Mouse (Mus musculus): ENCODE measurements around the gene Tuba3a. TPM values are rescaled to one million over a fixed set of nuclear protein-coding genes. Genes with fewer than 3 reads are reported as not detected.
"Not testable (repeated sequence)": the region's sequence is repeated elsewhere in the genome, so short reads cannot be mapped to it uniquely, and the experiment has no call there.

The Tuba3a gene
- total RNA-seq, 1 experiment: 84.8 TPM

- peaks cover 0 to 4% of the 10 kb centered on the region in 2 experiments; a peak in 1 of 4 replicates for H3K4me1 ChIP-seq (ENCODE audit: control insufficient read depth in 2 of 2, insufficient read depth in 2 of 2, low read length in 2 of 2, poor library complexity in 1 of 2)
Observed at GRCm38 (mm10) chr6:125272228-125272785, 13.5 kb downstream of the Tuba3a start.

GRCm38 (mm10) chr6:125271455-125272227 lies 14.2 kb downstream of the Tuba3a start:
- peak; percentile 95 for DNase-seq (ENCODE audit: low read depth, low spot score)
- H3K9me3 ChIP-seq (ENCODE audit: control insufficient read depth, insufficient read depth, low read depth, low read length): no peaks in the 10 kb centered on the region
- H3K36me3 ChIP-seq (ENCODE audit: control insufficient read depth, insufficient read depth, low read length, poor library complexity, severe bottlenecking): no peaks in the 10 kb centered on the region
- H3K4me1 ChIP-seq (ENCODE audit: control insufficient read depth in 2 of 2, insufficient read depth in 2 of 2, low read length in 2 of 2, poor library complexity in 1 of 2): peaks cover 0 to 4% of the 10 kb centered on the region in 2 experiments; a peak in 1 of 4 replicates
- in situ Hi-C loops (cut with MboI; ENCODE audit: low sequenced_read_pairs in 2 of 2, unreplicated experiment in 2 of 2): no loop called here
- H3K4me3 ChIP-seq (ENCODE audit: insufficient read depth in 1 of 2, low read depth in 1 of 2, low read length in 2 of 2, poor library complexity in 1 of 2, severe bottlenecking in 1 of 2): no peak overlapping the region
- peak overlapping the region; percentile 56; the same call in 1 of the 2 replicates for H3K9ac ChIP-seq (ENCODE audit: insufficient read depth, low read depth, low read length, poor library complexity, severe bottlenecking)
- TF ChIP-seq MAFK (IDR thresholded peaks at IDR 0.05; ENCODE audit: insufficient read depth, low read depth, low read length): no peak
- TF ChIP-seq ZC3H11A (IDR thresholded peaks at IDR 0.05; ENCODE audit: borderline replicate concordance, low read depth, low read length): peak; percentile 89
- no peak overlapping the region for H3K27ac ChIP-seq (ENCODE audit: insufficient read depth, low read depth, low read length, poor library complexity, severe bottlenecking)

More at GRCm38 (mm10) chr6:125272228-125272785, 13.5 kb downstream of the Tuba3a start:
- Histone ChIP-seq H3K36me3 (ENCODE audit: control insufficient read depth, insufficient read depth, low read length, poor library complexity, severe bottlenecking) (no peaks in the 10 kb centered on the region), H3K4me3 (ENCODE audit: insufficient read depth in 1 of 2, low read depth in 1 of 2, low read length in 2 of 2, poor library complexity in 1 of 2, severe bottlenecking in 1 of 2) (no peak overlapping the region), H3K27ac (ENCODE audit: insufficient read depth, low read depth, low read length, poor library complexity, severe bottlenecking) (no peak overlapping the region), H3K9me3 (ENCODE audit: control insufficient read depth, insufficient read depth, low read depth, low read length) (no peaks in the 10 kb centered on the region), H3K9ac (ENCODE audit: insufficient read depth, low read depth, low read length, poor library complexity, severe bottlenecking) (no peak overlapping the region)
- no peak for TF ChIP-seq CHD2 (IDR thresholded peaks at IDR 0.05; ENCODE audit: low read depth, low read length)
- TF ChIP-seq ZNF384 (IDR thresholded peaks at IDR 0.05; ENCODE audit: low read depth, low read length): no peak
- no peak for TF ChIP-seq ZC3H11A (IDR thresholded peaks at IDR 0.05; ENCODE audit: borderline replicate concordance, low read depth, low read length)
- TF ChIP-seq HCFC1 (IDR thresholded peaks at IDR 0.05; ENCODE audit: borderline replicate concordance, insufficient read depth, low read length): no peak
- TF ChIP-seq MAFK (IDR thresholded peaks at IDR 0.05; ENCODE audit: insufficient read depth, low read depth, low read length): no peak
- no peak for DNase-seq (ENCODE audit: low read depth, low spot score)
- in situ Hi-C loops (cut with MboI; ENCODE audit: low sequenced_read_pairs in 2 of 2, unreplicated experiment in 2 of 2): no loop called here

- in situ Hi-C loops (cut with MboI; ENCODE audit: low sequenced_read_pairs in 2 of 2, unreplicated experiment in 2 of 2): no loop called here
- H3K9ac ChIP-seq (ENCODE audit: insufficient read depth, low read depth, low read length, poor library complexity, severe bottlenecking): no peak overlapping the region
- H3K27ac ChIP-seq (ENCODE audit: insufficient read depth, low read depth, low read length, poor library complexity, severe bottlenecking): no peak overlapping the region
- no peaks in the 10 kb centered on the region for H3K36me3 ChIP-seq (ENCODE audit: control insufficient read depth, insufficient read depth, low read length, poor library complexity, severe bottlenecking)
- H3K4me3 ChIP-seq (ENCODE audit: insufficient read depth in 1 of 2, low read depth in 1 of 2, low read length in 2 of 2, poor library complexity in 1 of 2, severe bottlenecking in 1 of 2): no peak overlapping the region
- no peak for DNase-seq (ENCODE audit: low read depth, low spot score)
- TF ChIP-seq CHD2 (IDR thresholded peaks at IDR 0.05; ENCODE audit: low read depth, low read length): no peak
- TF ChIP-seq MAFK (IDR thresholded peaks at IDR 0.05; ENCODE audit: insufficient read depth, low read depth, low read length): no peak
- no peak for TF ChIP-seq ZC3H11A (IDR thresholded peaks at IDR 0.05; ENCODE audit: borderline replicate concordance, low read depth, low read length)
- no peak for TF ChIP-seq ZNF384 (IDR thresholded peaks at IDR 0.05; ENCODE audit: low read depth, low read length)
- TF ChIP-seq HCFC1 (IDR thresholded peaks at IDR 0.05; ENCODE audit: borderline replicate concordance, insufficient read depth, low read length): no peak
- peaks cover 0 to 4% of the 10 kb centered on the region in 2 experiments; a peak in 1 of 4 replicates for H3K4me1 ChIP-seq (ENCODE audit: control insufficient read depth in 2 of 2, insufficient read depth in 2 of 2, low read length in 2 of 2, poor library complexity in 1 of 2)
- no peaks in the 10 kb centered on the region for H3K9me3 ChIP-seq (ENCODE audit: control insufficient read depth, insufficient read depth, low read depth, low read length)
Observed at GRCm38 (mm10) chr6:125268799-125269198, 17.0 kb downstream of the Tuba3a start.

GRCm38 (mm10) chr6:125267469-125267868 lies 18.4 kb downstream of the Tuba3a start:
- Histone ChIP-seq H3K4me1 (ENCODE audit: control insufficient read depth in 2 of 2, insufficient read depth in 2 of 2, low read length in 2 of 2, poor library complexity in 1 of 2) (peaks cover 0 to 4% of the 10 kb centered on the region in 2 experiments; a peak in 1 of 4 replicates), H3K36me3 (ENCODE audit: control insufficient read depth, insufficient read depth, low read length, poor library complexity, severe bottlenecking) (no peaks in the 10 kb centered on the region), H3K4me3 (ENCODE audit: insufficient read depth in 1 of 2, low read depth in 1 of 2, low read length in 2 of 2, poor library complexity in 1 of 2, severe bottlenecking in 1 of 2) (no peak overlapping the region), H3K9ac (ENCODE audit: insufficient read depth, low read depth, low read length, poor library complexity, severe bottlenecking) (no peak overlapping the region), H3K27ac (ENCODE audit: insufficient read depth, low read depth, low read length, poor library complexity, severe bottlenecking) (no peak overlapping the region), H3K9me3 (ENCODE audit: control insufficient read depth, insufficient read depth, low read depth, low read length) (no peaks in the 10 kb centered on the region)
- in situ Hi-C loops (cut with MboI; ENCODE audit: low sequenced_read_pairs in 2 of 2, unreplicated experiment in 2 of 2): no loop called here
- TF ChIP-seq ZC3H11A (IDR thresholded peaks at IDR 0.05; ENCODE audit: borderline replicate concordance, low read depth, low read length) (no peak), ZNF384 (IDR thresholded peaks at IDR 0.05; ENCODE audit: low read depth, low read length) (no peak), MAFK (IDR thresholded peaks at IDR 0.05; ENCODE audit: insufficient read depth, low read depth, low read length) (no peak), CHD2 (IDR thresholded peaks at IDR 0.05; ENCODE audit: low read depth, low read length) (no peak), HCFC1 (IDR thresholded peaks at IDR 0.05; ENCODE audit: borderline replicate concordance, insufficient read depth, low read length) (no peak)
- DNase-seq (ENCODE audit: low read depth, low spot score): no peak

- H3K4me3 ChIP-seq (ENCODE audit: insufficient read depth in 1 of 2, low read depth in 1 of 2, low read length in 2 of 2, poor library complexity in 1 of 2, severe bottlenecking in 1 of 2); DNase-seq (ENCODE audit: low read depth, low spot score); H3K4me1 ChIP-seq (ENCODE audit: control insufficient read depth in 2 of 2, insufficient read depth in 2 of 2, low read length in 2 of 2, poor library complexity in 1 of 2); H3K9ac ChIP-seq (ENCODE audit: insufficient read depth, low read depth, low read length, poor library complexity, severe bottlenecking); H3K36me3 ChIP-seq (ENCODE audit: control insufficient read depth, insufficient read depth, low read length, poor library complexity, severe bottlenecking); H3K9me3 ChIP-seq (ENCODE audit: control insufficient read depth, insufficient read depth, low read depth, low read length); H3K27ac ChIP-seq (ENCODE audit: insufficient read depth, low read depth, low read length, poor library complexity, severe bottlenecking); in situ Hi-C loops (cut with MboI; ENCODE audit: low sequenced_read_pairs in 2 of 2, unreplicated experiment in 2 of 2): not testable (repeated sequence)
Observed at GRCm38 (mm10) chr6:125266600-125266999, 19.2 kb downstream of the Tuba3a start.

All from ES-E14 (cell line).